ENCODE assay signal across 8 mouse cellular contexts in the genomic region with DNA sequence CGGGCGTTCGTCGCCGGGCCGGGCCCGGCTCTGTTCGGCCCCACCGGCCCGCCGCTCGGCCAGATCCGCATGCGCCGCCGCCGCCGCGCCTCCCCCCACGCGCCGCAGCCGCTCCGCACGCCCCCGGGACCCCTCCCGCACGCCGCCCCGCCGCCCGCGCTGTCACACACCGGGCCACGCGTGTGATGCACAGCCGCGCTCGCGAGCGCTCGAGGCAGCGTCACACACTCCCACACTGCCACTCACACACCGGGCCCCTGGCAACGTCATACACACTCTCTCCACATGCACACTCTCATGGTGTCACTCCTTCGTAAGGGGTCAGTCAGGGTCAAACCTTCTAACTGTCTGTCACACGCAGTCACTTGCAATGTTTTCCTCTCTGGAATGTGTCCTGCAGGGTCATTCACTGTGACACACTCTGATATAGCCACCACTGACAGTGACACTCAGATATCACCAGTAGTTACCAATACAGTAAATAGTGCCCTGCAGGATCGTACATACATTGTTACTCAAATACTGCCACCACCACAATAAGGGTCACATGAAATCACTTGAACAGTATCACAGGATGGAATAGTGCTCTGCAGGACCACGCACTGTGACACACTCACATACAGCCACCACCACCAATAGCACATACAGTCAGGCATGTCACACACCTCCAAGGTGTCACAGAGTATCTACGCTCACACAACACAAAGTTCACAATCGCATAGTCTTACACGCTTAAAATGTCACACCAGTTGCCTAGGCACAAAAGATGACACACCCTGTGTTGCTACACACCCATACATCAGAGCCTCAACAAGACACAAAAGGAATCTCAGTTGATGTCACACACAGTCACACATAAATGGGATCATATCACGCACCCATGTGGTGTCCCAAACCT. TPM values are rescaled to one million over a fixed set of nuclear protein-coding genes. Genes with fewer than 3 reads are reported as not detected.
DNase-seq lines count a peak whose midpoint lies in the region; ATAC-seq lines count a peak whose summit lies in the region.

No protein-coding gene starts in this region.

- DNase-seq in thymus, postnatal 14 days, result peak; percentile 23
- DNase-seq in thymus, postnatal 10 days (ENCODE audit: low spot score in 2 of 2), result no peak
- peak; percentile 62 for DNase-seq in cerebellum, adult 8-10 months
- DNase-seq in frontal cortex, postnatal 10 days (ENCODE audit: low spot score in 2 of 2), result peak; percentile 73 to 81
- DNase-seq in neural tube, embryonic 11.5 days (ENCODE audit: low spot score), result no peak
- no peak for DNase-seq in adipocyte (ENCODE audit: low spot score)

- peaks cover 25% of the 10 kb centered on the region for H3K4me1 ChIP-seq in intestine, embryonic 16.5 days (ENCODE audit: control insufficient read depth, insufficient read depth, low read length)
- H3K4me1 ChIP-seq in limb, embryonic 13.5 days, result peaks cover 17% of the 10 kb centered on the region
- peaks cover 5% of the 10 kb centered on the region; the same call in 1 of the 2 replicates for H3K4me1 ChIP-seq in neural tube, embryonic 11.5 days (ENCODE audit: control insufficient read depth, insufficient read depth, low read length)

- H3K27ac ChIP-seq in intestine, embryonic 16.5 days (ENCODE audit: low read length), result no peak overlapping the region
- no peak overlapping the region for H3K27ac ChIP-seq in limb, embryonic 13.5 days
- no peak overlapping the region for H3K27ac ChIP-seq in neural tube, embryonic 11.5 days (ENCODE audit: low read depth, low read length)

- peak overlapping the region; percentile 73 for H3K4me3 ChIP-seq in intestine, embryonic 16.5 days (ENCODE audit: low read length)
- H3K4me3 ChIP-seq in limb, embryonic 13.5 days, result peak overlapping the region; percentile 62
- peak overlapping the region; percentile 46 for H3K4me3 ChIP-seq in neural tube, embryonic 11.5 days (ENCODE audit: low read depth, low read length)

- no peaks in the 10 kb centered on the region for H3K9me3 ChIP-seq in intestine, embryonic 16.5 days (ENCODE audit: control insufficient read depth, low read length)
- H3K9me3 ChIP-seq in limb, embryonic 13.5 days, result no peaks in the 10 kb centered on the region
- H3K9me3 ChIP-seq in neural tube, embryonic 11.5 days (ENCODE audit: control insufficient read depth, low read length), result no peaks in the 10 kb centered on the region

- H3K4me2 ChIP-seq in intestine, embryonic 16.5 days (ENCODE audit: low read depth, low read length), result peak overlapping the region; percentile 99
- peak overlapping the region; percentile 96 for H3K4me2 ChIP-seq in limb, embryonic 13.5 days (replicated peaks)
- peak overlapping the region; percentile 88 for H3K4me2 ChIP-seq in neural tube, embryonic 11.5 days (ENCODE audit: low read depth)

- peak overlapping the region; percentile 68 for H3K9ac ChIP-seq in intestine, embryonic 16.5 days (ENCODE audit: low read depth, low read length)
- peak overlapping the region; percentile 79 for H3K9ac ChIP-seq in limb, embryonic 13.5 days
- H3K9ac ChIP-seq in neural tube, embryonic 11.5 days (ENCODE audit: low read length), result peak overlapping the region; percentile 59

- ATAC-seq in intestine, embryonic 16.5 days, result no peak; the same call in 1 of the 2 replicates
- peak; percentile 3; the same call in 1 of the 2 replicates for ATAC-seq in limb, embryonic 13.5 days (ENCODE audit: low FRiP score, low read depth)
- peak; percentile 49 for ATAC-seq in neural tube, embryonic 11.5 days (ENCODE audit: insufficient read depth, low FRiP score, low TSS enrichment)

- peaks cover 18% of the 10 kb centered on the region for H3K27me3 ChIP-seq in intestine, embryonic 16.5 days (replicated peaks; ENCODE audit: control insufficient read depth, insufficient read depth, low read length)
- peaks cover 41% of the 10 kb centered on the region for H3K27me3 ChIP-seq in limb, embryonic 13.5 days
- H3K27me3 ChIP-seq in neural tube, embryonic 11.5 days (ENCODE audit: control insufficient read depth, insufficient read depth, low read length), result peaks cover 27% of the 10 kb centered on the region

- H3K36me3 ChIP-seq in intestine, embryonic 16.5 days (ENCODE audit: control insufficient read depth, insufficient read depth, low read length), result no peaks in the 10 kb centered on the region
- H3K36me3 ChIP-seq in limb, embryonic 13.5 days, result no peaks in the 10 kb centered on the region
- H3K36me3 ChIP-seq in neural tube, embryonic 11.5 days (ENCODE audit: control insufficient read depth, insufficient read depth, low read length), result no peaks in the 10 kb centered on the region

- WGBS in intestine, embryonic 16.5 days, result 7% methylated on average over 53 of the region's 53 CpGs
- WGBS in limb, embryonic 13.5 days, result 10% methylated on average over 43 of the region's 53 CpGs
- WGBS in neural tube, embryonic 11.5 days, result 14% methylated on average over 23 of the region's 53 CpGs

RNA-seq across cellular contexts. Expression of a gene that starts 0.7 kb away (rescaled TPM):
- 0.36 and 0.44 TPM in 2 replicates for polyA plus RNA-seq in intestine, embryonic 16.5 days (2015; fragmentation: Nextera tagmentation; extraction: Ambion mirVana)
- polyA plus RNA-seq in limb, embryonic 13.5 days (2015; fragmentation: Nextera tagmentation; extraction: Ambion mirVana), result 0.17 and 0.23 TPM in 2 replicates
- polyA plus RNA-seq in neural tube, embryonic 11.5 days (2014; fragmentation: Nextera tagmentation; extraction: Ambion mirVana), result 0.23 and 0.34 TPM in 2 replicates

RNA-seq across cellular contexts. Expression of a gene that starts 1.0 kb away (rescaled TPM):
- 75.6 and 89.7 TPM in 2 replicates for polyA plus RNA-seq in intestine, embryonic 16.5 days (2015; fragmentation: Nextera tagmentation; extraction: Ambion mirVana)
- polyA plus RNA-seq in limb, embryonic 13.5 days (2015; fragmentation: Nextera tagmentation; extraction: Ambion mirVana), result 38.9 and 46.3 TPM in 2 replicates
- polyA plus RNA-seq in neural tube, embryonic 11.5 days (2014; fragmentation: Nextera tagmentation; extraction: Ambion mirVana), result 34.3 and 34.5 TPM in 2 replicates

RNA-seq across cellular contexts. Expression of a gene that starts 26.8 kb away (rescaled TPM):
- polyA plus RNA-seq in intestine, embryonic 16.5 days (2015; fragmentation: Nextera tagmentation; extraction: Ambion mirVana), result 27.4 and 28.6 TPM in 2 replicates
- polyA plus RNA-seq in limb, embryonic 13.5 days (2015; fragmentation: Nextera tagmentation; extraction: Ambion mirVana), result 33.6 and 36.3 TPM in 2 replicates
- polyA plus RNA-seq in neural tube, embryonic 11.5 days (2014; fragmentation: Nextera tagmentation; extraction: Ambion mirVana), result 22.8 and 24.0 TPM in 2 replicates

RNA-seq across cellular contexts. Expression of a gene that starts 39.9 kb away (rescaled TPM):
- polyA plus RNA-seq in intestine, embryonic 16.5 days (2015; fragmentation: Nextera tagmentation; extraction: Ambion mirVana), result 40.9 and 43.4 TPM in 2 replicates
- 37.8 and 39.2 TPM in 2 replicates for polyA plus RNA-seq in limb, embryonic 13.5 days (2015; fragmentation: Nextera tagmentation; extraction: Ambion mirVana)
- polyA plus RNA-seq in neural tube, embryonic 11.5 days (2014; fragmentation: Nextera tagmentation; extraction: Ambion mirVana), result 17.0 and 18.4 TPM in 2 replicates

RNA-seq across cellular contexts. Expression of a gene that starts 52.4 kb away (rescaled TPM):
- 2.2 and 2.6 TPM in 2 replicates for polyA plus RNA-seq in intestine, embryonic 16.5 days (2015; fragmentation: Nextera tagmentation; extraction: Ambion mirVana)
- polyA plus RNA-seq in limb, embryonic 13.5 days (2015; fragmentation: Nextera tagmentation; extraction: Ambion mirVana), result 5.2 TPM in 2 replicates
- polyA plus RNA-seq in neural tube, embryonic 11.5 days (2014; fragmentation: Nextera tagmentation; extraction: Ambion mirVana), result 0.99 and 1.3 TPM in 2 replicates

Comparison
In these comparisons a context has a peak if more than half of its experiments do, and no peak if none do; other contexts are left out.
1. DNase-seq: peak in thymus, postnatal 14 days (single experiment), cerebellum, adult 8-10 months (single experiment) and frontal cortex, postnatal 10 days (2 of 2); none in thymus, postnatal 10 days (0 of 2), neural tube, embryonic 11.5 days (single experiment) and adipocyte (single experiment).
2. Peak in every context shown above with its lines, with median percentiles within 50 percentile points of each other: H3K4me2 ChIP-seq, H3K4me3 ChIP-seq and H3K9ac ChIP-seq.